Mouse (Mus musculus) MEL (cell line): ENCODE data around the gene Actn1. TPM values are rescaled to one million over a fixed set of nuclear protein-coding genes. Genes with fewer than 3 reads are reported as not detected.

Source experiments
- DNase-seq: peaks from one replicate; pipeline ENCODE4 v3.0.0; 2011; ENCODE audit warnings: low read depth, low spot score
- H3K27ac ChIP-seq: 2 replicates; pipeline ENCODE4 v1.5.1; 2012; ENCODE audit warnings: low read depth, mild to moderate bottlenecking, control low read depth, low read length, moderate library complexity; ENCODE audit not compliant: control insufficient read depth
- H3K27me3 ChIP-seq, 2 experiments: fragments of 150-350 bp in 1 of 2; sonication (generic) in 1 of 2; 2 replicates each; pipeline ENCODE4 v1.6.1; 2012; ENCODE audit warnings: low read length in 2 of 2, mild to moderate bottlenecking in 2 of 2, improper control_type of control experiment in 1 of 2, moderate library complexity in 1 of 2; ENCODE audit not compliant: insufficient read depth in 2 of 2, control insufficient read depth in 1 of 2
- H3K36me3 ChIP-seq, 2 experiments: 2 replicates each; pipeline ENCODE4 v1.6.1; 2012 to 2014; ENCODE audit warnings: low read length in 2 of 2, improper control_type of control experiment in 1 of 2, inconsistent platforms in 1 of 2, mild to moderate bottlenecking in 1 of 2; ENCODE audit not compliant: insufficient read depth in 2 of 2, control insufficient read depth in 1 of 2
- H3K4me1 ChIP-seq, 2 experiments: fragments of 150-350 bp in 1 of 2; sonication (generic) in 1 of 2; 2 replicates each; pipeline ENCODE4 v1.6.1; 2012; ENCODE audit warnings: low read length in 2 of 2, improper control_type of control experiment in 1 of 2, mild to moderate bottlenecking in 1 of 2; ENCODE audit not compliant: insufficient read depth in 2 of 2, control insufficient read depth in 1 of 2
- H3K4me3 ChIP-seq, 2 experiments: fragments of 150-350 bp in 1 of 2; sonication (generic) in 1 of 2; 2 replicates each; pipeline ENCODE4 v1.5.1; 2012; ENCODE audit warnings: low read depth in 2 of 2, low read length in 2 of 2, mild to moderate bottlenecking in 2 of 2, moderate library complexity in 2 of 2, control low read depth in 1 of 2, improper control_type of control experiment in 1 of 2; ENCODE audit not compliant: control insufficient read depth in 1 of 2, insufficient read depth in 1 of 2
- H3K79me2 ChIP-seq: 2 replicates; pipeline ENCODE4 v1.6.1; 2012; ENCODE audit warnings: mild to moderate bottlenecking, low read length, moderate library complexity; ENCODE audit not compliant: control insufficient read depth, poor library complexity, insufficient read depth
- H3K9ac ChIP-seq: 2 replicates; pipeline ENCODE4 v1.6.1; 2012; ENCODE audit warnings: low read depth, mild to moderate bottlenecking, control low read depth, low read length, moderate library complexity; ENCODE audit not compliant: control insufficient read depth, poor library complexity, severe bottlenecking
- H3K9me3 ChIP-seq: fragments of 150-350 bp; sonication (generic); replicated peaks from 2 replicates; pipeline ENCODE4 v1.6.1; 2012; ENCODE audit warnings: mild to moderate bottlenecking, low read length, improper control_type of control experiment, moderate library complexity; ENCODE audit not compliant: insufficient read depth
- BHLHE40 ChIP-seq: IDR thresholded peaks from 2 replicates; pipeline ENCODE4 v1.6.1; 2012; ENCODE audit warnings: low read depth, mild to moderate bottlenecking, inconsistent platforms, low read length, improper control_type of control experiment, borderline replicate concordance
- CHD2 ChIP-seq: IDR thresholded peaks from 2 replicates; pipeline ENCODE4 v1.6.1; 2011; ENCODE audit warnings: low read length, improper control_type of control experiment
- CTCF ChIP-seq, 3 experiments: IDR thresholded peaks in 2 of 3; conservative IDR thresholded peaks in 1 of 3; 2 replicates each; pipeline ENCODE4 v1.5.1; 2011 to 2012; ENCODE audit warnings: low read length in 3 of 3, low read depth in 2 of 3, mild to moderate bottlenecking in 2 of 3, improper control_type of control experiment in 1 of 3, inconsistent platforms in 1 of 3, mixed read lengths in 1 of 3, moderate library complexity in 1 of 3; ENCODE audit not compliant: control insufficient read depth in 1 of 3, insufficient read depth in 1 of 3, poor library complexity in 1 of 3, severe bottlenecking in 1 of 3
- E2F4 ChIP-seq: IDR thresholded peaks from 2 replicates; pipeline ENCODE4 v1.6.1; 2011; ENCODE audit warnings: low read depth, low read length, improper control_type of control experiment, borderline replicate concordance
- ETS1 ChIP-seq: IDR thresholded peaks from 2 replicates; pipeline ENCODE4 v1.6.1; 2012; ENCODE audit warnings: low read depth, mild to moderate bottlenecking, inconsistent platforms, low read length, improper control_type of control experiment, moderate library complexity
- GATA1 ChIP-seq: IDR thresholded peaks from 2 replicates; pipeline ENCODE4 v1.6.1; 2011; ENCODE audit warnings: low read depth, low read length, improper control_type of control experiment
- JUND ChIP-seq: IDR thresholded peaks from 2 replicates; pipeline ENCODE4 v1.6.1; 2011; ENCODE audit warnings: low read depth, mild to moderate bottlenecking, improper control_type of control experiment, low read length
- KAT2A ChIP-seq: conservative IDR thresholded peaks from 2 replicates; pipeline ENCODE4 v1.6.1; 2012; ENCODE audit warnings: low read depth, low read length, improper control_type of control experiment, inconsistent platforms
- MAZ ChIP-seq: IDR thresholded peaks from 2 replicates; pipeline ENCODE4 v1.6.1; 2012; ENCODE audit warnings: low read depth, mild to moderate bottlenecking, inconsistent platforms, low read length, improper control_type of control experiment
- MEF2A ChIP-seq: IDR thresholded peaks from 2 replicates; pipeline ENCODE4 v1.6.1; 2014; ENCODE audit warnings: low read depth, mild to moderate bottlenecking, inconsistent platforms, low read length, improper control_type of control experiment; ENCODE audit not compliant: poor library complexity, insufficient replicate concordance, severe bottlenecking; ENCODE audit errors: extremely low read depth
- MYB ChIP-seq: IDR thresholded peaks from 2 replicates; pipeline ENCODE4 v1.6.1; 2011; ENCODE audit warnings: mild to moderate bottlenecking, low read depth, low read length, improper control_type of control experiment
- MYC ChIP-seq: IDR thresholded peaks from 2 replicates; pipeline ENCODE4 v1.6.1; 2011; ENCODE audit warnings: low read depth, mild to moderate bottlenecking, low read length, improper control_type of control experiment, moderate library complexity
- NRF1 ChIP-seq: IDR thresholded peaks from 2 replicates; pipeline ENCODE4 v1.6.1; 2014; ENCODE audit warnings: low read depth, mild to moderate bottlenecking, inconsistent platforms, low read length, improper control_type of control experiment, moderate library complexity; ENCODE audit not compliant: poor library complexity, insufficient read depth, severe bottlenecking
- POLR2AphosphoS5 ChIP-seq: IDR thresholded peaks from 2 replicates; pipeline ENCODE4 v1.6.1; 2012; ENCODE audit warnings: low read depth, borderline replicate concordance, mild to moderate bottlenecking, inconsistent platforms, low read length, moderate library complexity, mixed read lengths
- RAD21 ChIP-seq: IDR thresholded peaks from 2 replicates; pipeline ENCODE4 v1.6.1; 2011; ENCODE audit warnings: mild to moderate bottlenecking, low read depth, low read length, improper control_type of control experiment
- RCOR1 ChIP-seq: IDR thresholded peaks from 2 replicates; pipeline ENCODE4 v1.6.1; 2012; ENCODE audit warnings: low read depth, mild to moderate bottlenecking, inconsistent platforms, low read length, improper control_type of control experiment
- SMC3 ChIP-seq: IDR thresholded peaks from 2 replicates; pipeline ENCODE4 v1.6.1; 2011; ENCODE audit warnings: low read depth, low read length, improper control_type of control experiment
- TAL1 ChIP-seq: IDR thresholded peaks from 2 replicates; pipeline ENCODE4 v1.6.1; 2012; ENCODE audit warnings: mild to moderate bottlenecking, inconsistent platforms, low read length, moderate library complexity, mixed read lengths
- ZC3H11A ChIP-seq: IDR thresholded peaks from 2 replicates; pipeline ENCODE4 v1.6.1; 2012; ENCODE audit warnings: low read depth, mild to moderate bottlenecking, inconsistent platforms, low read length, improper control_type of control experiment
- ZKSCAN1 ChIP-seq: IDR thresholded peaks from 2 replicates; pipeline ENCODE4 v1.6.1; 2012; ENCODE audit warnings: low read depth, mild to moderate bottlenecking, inconsistent platforms, low read length, improper control_type of control experiment, moderate library complexity
- ZNF384 ChIP-seq: IDR thresholded peaks from 2 replicates; pipeline ENCODE4 v1.6.1; 2012; ENCODE audit warnings: low read depth, mild to moderate bottlenecking, inconsistent platforms, low read length, improper control_type of control experiment
- polyA plus RNA-seq, 2 experiments: library from polyadenylated mRNA; stranded (reverse) in 1 of 2; unstranded in 1 of 2; fragments of >175 nt in 1 of 2; fragments of >200 nt in 1 of 2; gene quantifications; 2 replicates each; pipeline versions ENCODE4 v1.2.1 to v1.2.4; 2012; ENCODE audit warnings: low replicate concordance in 2 of 2, low read depth in 1 of 2; ENCODE audit not compliant: insufficient read length in 2 of 2, insufficient read depth in 1 of 2, missing spikeins in 1 of 2
- total RNA-seq: library from RNA; depleted of rRNA; stranded (reverse); fragments of 300-350 nt; gene quantifications from 2 replicates; pipeline ENCODE4 v1.2.3, GENCODE M21; 2012

The Actn1 gene
- total and polyA plus RNA-seq, 3 experiments: 7.8 to 27.0 TPM; not detected in 1

- Histone ChIP-seq H3K79me2 (peaks cover 2% of the 10 kb centered on the region; the same call in 1 of the 2 replicates), H3K36me3 (peaks cover 0 to 7% of the 10 kb centered on the region in 2 experiments; a peak in 2 of 4 replicates), H3K9ac (no peak overlapping the region), H3K4me3 (no peak overlapping the region), H3K27me3 (no peaks in the 10 kb centered on the region), H3K4me1 (peaks cover 9 to 15% of the 10 kb centered on the region in 2 experiments), H3K27ac (no peak overlapping the region), H3K9me3 (no peaks in the 10 kb centered on the region)
- no peak for DNase-seq
- TF ChIP-seq GATA1 (no peak), ZNF384 (no peak), SMC3 (no peak), RAD21 (no peak), MYC (no peak), TAL1 (no peak), POLR2AphosphoS5 (no peak), ZC3H11A (no peak), JUND (no peak)
Measured at GRCm38 (mm10) chr12:80136264-80136930, 123.8 kb downstream of the Actn1 start.

- no peak for DNase-seq
- Histone ChIP-seq H3K9ac (no peak overlapping the region), H3K4me3 (no peak overlapping the region), H3K9me3 (no peaks in the 10 kb centered on the region), H3K36me3 (peaks cover 0 to 15% of the 10 kb centered on the region in 2 experiments; a peak in 2 of 4 replicates), H3K27ac (no peak overlapping the region), H3K79me2 (peaks cover 2% of the 10 kb centered on the region; the same call in 1 of the 2 replicates), H3K27me3 (no peaks in the 10 kb centered on the region), H3K4me1 (peaks cover 16 to 18% of the 10 kb centered on the region in 2 experiments)
- TF ChIP-seq CHD2 (no peak), KAT2A (no peak), MAZ (no peak), ZC3H11A (no peak), TAL1 (no peak), CTCF (IDR thresholded peaks at IDR 0.05 in 2 of 3, conservative IDR thresholded peaks at IDR 0.05 in 1 of 3; ENCODE audit: control insufficient read depth in 1 of 3, insufficient read depth in 1 of 3, low read depth in 2 of 3, low read length in 3 of 3, poor library complexity in 1 of 3, severe bottlenecking in 1 of 3) (no peak), ZKSCAN1 (no peak), MYC (no peak), ETS1 (no peak), BHLHE40 (no peak), GATA1 (no peak), MYB (no peak), MEF2A (no peak), RCOR1 (no peak), POLR2AphosphoS5 (no peak), E2F4 (no peak), NRF1 (no peak)
Measured at GRCm38 (mm10) chr12:80135173-80135572, 125.0 kb downstream of the Actn1 start.
